Mouse (Mus musculus): ENCODE measurements around the gene Sstr3. TPM values are rescaled to one million over a fixed set of nuclear protein-coding genes. Genes with fewer than 3 reads are reported as not detected.

The Sstr3 gene
- polyA plus RNA-seq, 1 experiment = 1.4 TPM

- H3K4me3 ChIP-seq (ENCODE audit: low read depth, low read length) = no peak overlapping the region
- H3K4me1 ChIP-seq (ENCODE audit: control insufficient read depth, insufficient read depth, insufficient read length, low read length) = peaks cover 6% of the 10 kb centered on the region
- H3K36me3 ChIP-seq (ENCODE audit: control insufficient read depth, insufficient read depth, low read length) = no peaks in the 10 kb centered on the region
- TF ChIP-seq CTCF (IDR thresholded peaks at IDR 0.05; ENCODE audit: extremely low read depth, insufficient read length, insufficient replicate concordance, low read depth, low read length) (no peak), POLR2A (IDR thresholded peaks at IDR 0.05; ENCODE audit: low read depth, low read length) (no peak)
- no peak overlapping the region for H3K27ac ChIP-seq (ENCODE audit: insufficient read depth, low read depth, low read length)
- 42% methylated on average over 13 of the region's 13 CpGs for WGBS
- no peaks in the 10 kb centered on the region for H3K27me3 ChIP-seq (ENCODE audit: control insufficient read depth, insufficient read depth, low read length)
These were observed 24.3 kb downstream of the Sstr3 start for GRCm38 (mm10) chr15:78520112-78520715.

- H3K36me3 ChIP-seq (ENCODE audit: control insufficient read depth, insufficient read depth, low read length) = no peaks in the 10 kb centered on the region
- no peaks in the 10 kb centered on the region for H3K27me3 ChIP-seq (ENCODE audit: control insufficient read depth, insufficient read depth, low read length)
- TF ChIP-seq CTCF (IDR thresholded peaks at IDR 0.05; ENCODE audit: extremely low read depth, insufficient read length, insufficient replicate concordance, low read depth, low read length) (no peak), POLR2A (IDR thresholded peaks at IDR 0.05; ENCODE audit: low read depth, low read length) (no peak)
- H3K4me1 ChIP-seq (ENCODE audit: control insufficient read depth, insufficient read depth, insufficient read length, low read length) = peaks cover 8% of the 10 kb centered on the region
- H3K27ac ChIP-seq (ENCODE audit: insufficient read depth, low read depth, low read length) = no peak overlapping the region
- no peak overlapping the region for H3K4me3 ChIP-seq (ENCODE audit: low read depth, low read length)
- 65% methylated on average over 7 of the region's 7 CpGs for WGBS
These were observed 26.3 kb downstream of the Sstr3 start for GRCm38 (mm10) chr15:78518221-78518620.

GRCm38 (mm10) chr15:78515759-78516158, 28.7 kb downstream of the Sstr3 start:
- no peak for TF ChIP-seq POLR2A (IDR thresholded peaks at IDR 0.05; ENCODE audit: low read depth, low read length)

GRCm38 (mm10) chr15:78514393-78515146, 29.9 kb downstream of the Sstr3 start:
- TF ChIP-seq CTCF (IDR thresholded peaks at IDR 0.05; ENCODE audit: extremely low read depth, insufficient read length, insufficient replicate concordance, low read depth, low read length) (peak; percentile 81; the same call in 1 of the 2 replicates), POLR2A (IDR thresholded peaks at IDR 0.05; ENCODE audit: low read depth, low read length) (no peak)
- H3K27me3 ChIP-seq (ENCODE audit: control insufficient read depth, insufficient read depth, low read length) = no peaks in the 10 kb centered on the region
- 16% methylated on average over 7 of the region's 7 CpGs for WGBS
- no peak overlapping the region for H3K4me3 ChIP-seq (ENCODE audit: low read depth, low read length)
- peaks cover 7% of the 10 kb centered on the region; the same call in 1 of the 2 replicates for H3K4me1 ChIP-seq (ENCODE audit: control insufficient read depth, insufficient read depth, insufficient read length, low read length)
- H3K36me3 ChIP-seq (ENCODE audit: control insufficient read depth, insufficient read depth, low read length) = no peaks in the 10 kb centered on the region
- no peak overlapping the region for H3K27ac ChIP-seq (ENCODE audit: insufficient read depth, low read depth, low read length)

More at GRCm38 (mm10) chr15:78515759-78516158, 28.7 kb downstream of the Sstr3 start:
- H3K36me3 ChIP-seq (ENCODE audit: control insufficient read depth, insufficient read depth, low read length) = no peaks in the 10 kb centered on the region
- H3K27ac ChIP-seq (ENCODE audit: insufficient read depth, low read depth, low read length) = no peak overlapping the region
- WGBS = 63% methylated on average over 6 of the region's 6 CpGs
- H3K4me3 ChIP-seq (ENCODE audit: low read depth, low read length) = no peak overlapping the region
- peaks cover 14% of the 10 kb centered on the region for H3K4me1 ChIP-seq (ENCODE audit: control insufficient read depth, insufficient read depth, insufficient read length, low read length)
- no peaks in the 10 kb centered on the region for H3K27me3 ChIP-seq (ENCODE audit: control insufficient read depth, insufficient read depth, low read length)

GRCm38 (mm10) chr15:78513019-78513418, 31.5 kb downstream of the Sstr3 start:
- H3K27ac ChIP-seq (ENCODE audit: insufficient read depth, low read depth, low read length) = no peak overlapping the region
- no peaks in the 10 kb centered on the region for H3K36me3 ChIP-seq (ENCODE audit: control insufficient read depth, insufficient read depth, low read length)
- H3K4me3 ChIP-seq (ENCODE audit: low read depth, low read length) = no peak overlapping the region
- no peaks in the 10 kb centered on the region for H3K27me3 ChIP-seq (ENCODE audit: control insufficient read depth, insufficient read depth, low read length)
- 45% methylated on average over 14 of the region's 14 CpGs for WGBS
- H3K4me1 ChIP-seq (ENCODE audit: control insufficient read depth, insufficient read depth, insufficient read length, low read length) = peaks cover 7% of the 10 kb centered on the region; the same call in 1 of the 2 replicates
- TF ChIP-seq POLR2A (IDR thresholded peaks at IDR 0.05; ENCODE audit: low read depth, low read length) = no peak
- no peak for TF ChIP-seq CTCF (IDR thresholded peaks at IDR 0.05; ENCODE audit: extremely low read depth, insufficient read length, insufficient replicate concordance, low read depth, low read length)

- no peak overlapping the region for H3K4me3 ChIP-seq (ENCODE audit: low read depth, low read length)
- no peak for TF ChIP-seq CTCF (IDR thresholded peaks at IDR 0.05; ENCODE audit: extremely low read depth, insufficient read length, insufficient replicate concordance, low read depth, low read length)
- TF ChIP-seq POLR2A (IDR thresholded peaks at IDR 0.05; ENCODE audit: low read depth, low read length) = no peak
- H3K36me3 ChIP-seq (ENCODE audit: control insufficient read depth, insufficient read depth, low read length) = no peaks in the 10 kb centered on the region
- H3K27ac ChIP-seq (ENCODE audit: insufficient read depth, low read depth, low read length) = 0 out of 2 replicates have a peak overlapping the region, but pooled peaks have one; percentile 6
- WGBS = 82% methylated on average over 7 of the region's 7 CpGs
- no peaks in the 10 kb centered on the region for H3K27me3 ChIP-seq (ENCODE audit: control insufficient read depth, insufficient read depth, low read length)
- peaks cover 7% of the 10 kb centered on the region; the same call in 1 of the 2 replicates for H3K4me1 ChIP-seq (ENCODE audit: control insufficient read depth, insufficient read depth, insufficient read length, low read length)
These were observed 32.5 kb downstream of the Sstr3 start for GRCm38 (mm10) chr15:78511951-78512350.

- Histone ChIP-seq H3K27me3 (ENCODE audit: control insufficient read depth, insufficient read depth, low read length) (no peaks in the 10 kb centered on the region), H3K36me3 (ENCODE audit: control insufficient read depth, insufficient read depth, low read length) (no peaks in the 10 kb centered on the region), H3K27ac (ENCODE audit: insufficient read depth, low read depth, low read length) (peak overlapping the region; percentile 12), H3K4me3 (ENCODE audit: low read depth, low read length) (no peak overlapping the region), H3K4me1 (ENCODE audit: control insufficient read depth, insufficient read depth, insufficient read length, low read length) (peaks cover 7% of the 10 kb centered on the region; the same call in 1 of the 2 replicates)
- WGBS = 82% methylated on average over 6 of the region's 6 CpGs
- TF ChIP-seq CTCF (IDR thresholded peaks at IDR 0.05; ENCODE audit: extremely low read depth, insufficient read length, insufficient replicate concordance, low read depth, low read length) (no peak), POLR2A (IDR thresholded peaks at IDR 0.05; ENCODE audit: low read depth, low read length) (no peak)
These were observed 33.7 kb downstream of the Sstr3 start for GRCm38 (mm10) chr15:78510736-78511135.

Measured in small intestine, adult 2 months (tissue).